Mouse (Mus musculus) C2C12 (cell line): ENCODE measurements around the gene Slc4a4. TPM values are rescaled to one million over a fixed set of nuclear protein-coding genes. Genes with fewer than 3 reads are reported as not detected.

Source experiments
- H3K27me3 ChIP-seq: one replicate; pipeline ENCODE4 v1.6.1; 2011; ENCODE audit not compliant: control insufficient read depth, insufficient read depth, insufficient read length
- H3K36me3 ChIP-seq: one replicate; pipeline ENCODE4 v1.6.1; 2011; ENCODE audit not compliant: control insufficient read depth, insufficient read depth
- H3K4me3 ChIP-seq: one replicate; pipeline ENCODE4 v1.5.1; 2011; ENCODE audit warnings: mild to moderate bottlenecking, control low read depth; ENCODE audit not compliant: poor library complexity, insufficient read depth, severe bottlenecking
- H3K79me2 ChIP-seq: one replicate; pipeline ENCODE4 v1.6.1; 2011; ENCODE audit not compliant: control insufficient read depth, insufficient read depth
- H3K79me3 ChIP-seq: one replicate; pipeline ENCODE4 v1.6.1; 2011; ENCODE audit warnings: low read depth, control low read depth
- H3ac ChIP-seq: one replicate; pipeline ENCODE3; 2011; ENCODE audit warnings: low read depth; ENCODE audit not compliant: control insufficient read depth, insufficient read length
- CEBPB ChIP-seq: IDR thresholded peaks from one replicate; pipeline ENCODE4 v1.6.1; 2011; ENCODE audit warnings: low read depth, mild to moderate bottlenecking, control low read depth, moderate library complexity
- CTCF ChIP-seq: IDR thresholded peaks from one replicate; pipeline ENCODE4 v1.5.1; 2011; ENCODE audit not compliant: control insufficient read depth, insufficient read depth, insufficient read length
- FOSL1 ChIP-seq: IDR thresholded peaks from one replicate; pipeline ENCODE4 v1.8.0; 2011; ENCODE audit warnings: mild to moderate bottlenecking, low read length; ENCODE audit not compliant: poor library complexity, insufficient read depth, severe bottlenecking
- MAX ChIP-seq: IDR thresholded peaks from one replicate; pipeline ENCODE4 v1.6.1; 2011; ENCODE audit warnings: mild to moderate bottlenecking, control low read depth
- MYOD1 ChIP-seq: IDR thresholded peaks from one replicate; pipeline ENCODE4 v1.6.1; 2011; ENCODE audit warnings: low read depth; ENCODE audit not compliant: control insufficient read depth, insufficient read length
- MYOG ChIP-seq: IDR thresholded peaks from one replicate; pipeline ENCODE4 v1.6.1; 2011; ENCODE audit not compliant: control insufficient read depth, insufficient read length; ENCODE audit errors: extremely low read depth
- USF1 ChIP-seq: IDR thresholded peaks from one replicate; pipeline ENCODE4 v1.6.1; 2011; ENCODE audit warnings: low read depth, mild to moderate bottlenecking, control low read depth, moderate library complexity
- polyA plus RNA-seq: library from polyadenylated mRNA; unstranded; fragments of >200 nt; fragmentation: generic; extraction: Trizol; gene quantifications from one replicate; pipeline ENCODE4 v1.2.1, GENCODE M21; 2012; ENCODE audit warnings: missing spikeins

Slc4a4 gene
- polyA plus RNA-seq, 1 experiment, result 0.06 TPM

DNA sequence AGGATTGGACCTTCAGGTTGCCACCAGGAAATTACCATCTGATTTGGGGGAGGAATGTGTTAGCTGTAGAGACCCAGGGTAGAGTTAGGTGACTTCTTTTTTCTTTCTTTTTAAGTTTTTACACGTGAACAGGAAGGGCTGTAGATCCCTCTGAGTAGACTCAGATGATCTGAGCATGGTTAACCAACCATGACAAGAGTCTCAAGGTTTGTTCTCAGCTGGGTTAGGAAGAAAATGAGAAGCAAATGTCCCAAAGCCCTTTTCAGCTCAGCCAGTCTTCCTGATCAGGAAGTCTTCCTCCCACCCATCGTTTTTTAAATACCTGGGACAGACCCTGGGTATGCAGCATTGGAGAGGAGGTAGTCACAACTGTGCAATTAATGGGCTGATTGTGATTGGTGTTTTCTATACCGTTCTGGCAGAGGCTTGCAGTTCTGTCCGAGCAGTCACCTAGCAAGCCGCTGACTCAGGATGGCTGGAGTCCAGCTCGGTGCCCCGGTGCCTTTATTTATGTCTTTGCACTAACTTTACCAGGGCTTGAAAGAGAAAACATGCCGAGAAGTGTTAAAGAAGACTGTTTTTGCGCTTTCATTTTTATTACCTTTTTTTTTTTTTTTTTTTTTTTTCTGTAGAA lies 236.8 kb downstream of the Slc4a4 start:
- Histone ChIP-seq H3K79me2 (no peaks in the 10 kb centered on the region), H3ac (no peak overlapping the region), H3K79me3 (no peaks in the 10 kb centered on the region), H3K4me3 (no peak overlapping the region), H3K27me3 (no peaks in the 10 kb centered on the region), H3K36me3 (no peaks in the 10 kb centered on the region)
- TF ChIP-seq CEBPB (no peak), MAX (no peak)

DNA sequence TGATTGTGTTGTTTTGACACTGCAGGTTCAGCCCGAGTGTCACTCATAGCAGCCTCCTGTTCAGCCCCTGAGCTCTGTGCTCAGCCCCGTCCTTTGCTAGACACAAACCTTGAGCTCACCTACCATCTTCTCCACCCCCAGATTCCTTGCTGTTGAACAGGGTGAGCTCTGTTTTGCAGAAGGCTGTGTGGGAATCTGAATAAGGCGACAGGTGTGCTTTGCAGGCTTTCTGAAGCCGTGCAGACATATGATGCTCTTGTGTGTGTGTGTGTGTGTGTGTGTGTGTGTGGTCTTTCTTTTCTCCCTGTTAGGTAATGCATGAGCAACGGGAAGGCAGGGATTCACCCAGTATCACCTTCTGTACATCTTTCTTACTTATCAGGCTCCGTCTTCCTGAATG lies 241.6 kb downstream of the Slc4a4 start:
- no peaks in the 10 kb centered on the region for H3K79me3 ChIP-seq
- H3ac ChIP-seq, result no peak overlapping the region
- no peaks in the 10 kb centered on the region for H3K36me3 ChIP-seq
- H3K4me3 ChIP-seq, result no peak overlapping the region
- peaks cover 13% of the 10 kb centered on the region for H3K27me3 ChIP-seq
- no peak for TF ChIP-seq CTCF
- TF ChIP-seq MYOG, result no peak
- no peak for TF ChIP-seq USF1
- no peak for TF ChIP-seq FOSL1
- no peak for TF ChIP-seq CEBPB
- no peak for TF ChIP-seq MYOD1
- TF ChIP-seq MAX, result no peak
- H3K79me2 ChIP-seq, result no peaks in the 10 kb centered on the region

DNA sequence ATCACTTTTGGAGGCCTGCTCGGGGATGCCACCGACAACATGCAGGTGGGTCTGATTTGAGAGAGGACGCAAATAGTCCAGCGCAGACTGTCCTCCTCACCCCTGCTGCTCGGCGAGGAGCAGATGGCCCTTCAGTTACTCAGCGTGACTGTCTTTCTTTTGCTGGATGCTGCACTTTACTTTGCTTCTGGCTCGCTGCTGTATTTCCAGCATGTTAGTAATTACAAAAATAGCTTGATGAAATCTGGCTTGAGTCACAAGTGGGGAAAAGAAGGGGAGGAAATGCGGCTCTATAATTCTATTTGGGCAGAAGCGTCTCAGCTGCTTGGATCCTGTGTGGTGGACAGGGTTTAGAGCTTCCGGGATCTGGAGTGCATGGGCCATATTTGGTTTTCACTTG lies 249.2 kb downstream of the Slc4a4 start:
- TF ChIP-seq MAX (no peak), CTCF (no peak)
- Histone ChIP-seq H3K4me3 (no peak overlapping the region), H3K79me2 (no peaks in the 10 kb centered on the region), H3ac (no peak overlapping the region), H3K79me3 (no peaks in the 10 kb centered on the region), H3K27me3 (peaks cover 10% of the 10 kb centered on the region), H3K36me3 (no peaks in the 10 kb centered on the region)

DNA sequence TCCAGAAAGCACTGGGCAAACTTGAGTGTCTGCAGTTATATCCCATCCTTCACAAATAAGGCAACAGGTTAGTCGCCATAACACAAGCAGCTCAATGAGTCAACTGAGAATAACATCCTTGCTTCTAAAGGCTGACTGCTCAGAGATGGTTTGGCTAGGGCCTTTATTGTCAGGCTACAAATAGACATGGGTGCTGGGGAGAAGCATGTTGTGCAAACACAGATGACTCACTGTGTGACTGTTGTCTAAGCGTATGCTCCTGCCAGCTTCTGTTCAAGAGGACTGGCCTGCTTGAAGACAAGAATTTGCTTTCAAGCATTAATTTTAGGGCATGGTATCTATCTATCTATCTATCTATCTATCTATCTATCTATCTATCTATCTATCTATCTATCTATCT lies 253.5 kb downstream of the Slc4a4 start:
- H3ac ChIP-seq, result no peak overlapping the region
- H3K27me3 ChIP-seq, result no peaks in the 10 kb centered on the region
- no peaks in the 10 kb centered on the region for H3K79me3 ChIP-seq
- TF ChIP-seq CEBPB, result peak; percentile 63
- TF ChIP-seq MYOD1, result no peak
- TF ChIP-seq FOSL1, result no peak
- H3K4me3 ChIP-seq, result no peak overlapping the region
- no peaks in the 10 kb centered on the region for H3K36me3 ChIP-seq
- no peaks in the 10 kb centered on the region for H3K79me2 ChIP-seq

DNA sequence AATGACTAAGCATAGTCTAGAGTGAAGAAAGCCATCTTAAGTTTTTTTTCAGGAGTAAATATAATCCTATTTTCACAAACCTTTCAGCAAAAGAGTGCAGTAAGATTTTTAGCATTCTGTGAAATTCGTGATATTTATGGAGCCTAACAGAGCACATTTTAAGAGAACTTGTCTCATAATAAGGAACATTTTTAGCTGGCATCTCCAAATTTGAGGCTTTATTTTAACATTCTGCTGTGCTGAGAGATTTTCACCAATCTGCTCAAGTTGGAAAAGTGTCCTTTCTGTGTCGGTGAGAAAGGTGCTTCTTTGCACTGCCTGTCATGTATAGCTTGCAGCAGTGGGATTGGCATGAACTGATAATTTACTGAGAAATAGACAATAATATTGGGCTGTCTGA lies 255.1 kb downstream of the Slc4a4 start:
- H3ac ChIP-seq, result no peak overlapping the region
- no peak overlapping the region for H3K4me3 ChIP-seq
- no peak for TF ChIP-seq USF1
- no peak for TF ChIP-seq MYOG
- TF ChIP-seq MAX, result no peak
- no peak for TF ChIP-seq CTCF
- no peak for TF ChIP-seq CEBPB
- TF ChIP-seq MYOD1, result no peak
- no peak for TF ChIP-seq FOSL1
- H3K79me3 ChIP-seq, result no peaks in the 10 kb centered on the region
- H3K27me3 ChIP-seq, result no peaks in the 10 kb centered on the region
- no peaks in the 10 kb centered on the region for H3K36me3 ChIP-seq
- H3K79me2 ChIP-seq, result no peaks in the 10 kb centered on the region

DNA sequence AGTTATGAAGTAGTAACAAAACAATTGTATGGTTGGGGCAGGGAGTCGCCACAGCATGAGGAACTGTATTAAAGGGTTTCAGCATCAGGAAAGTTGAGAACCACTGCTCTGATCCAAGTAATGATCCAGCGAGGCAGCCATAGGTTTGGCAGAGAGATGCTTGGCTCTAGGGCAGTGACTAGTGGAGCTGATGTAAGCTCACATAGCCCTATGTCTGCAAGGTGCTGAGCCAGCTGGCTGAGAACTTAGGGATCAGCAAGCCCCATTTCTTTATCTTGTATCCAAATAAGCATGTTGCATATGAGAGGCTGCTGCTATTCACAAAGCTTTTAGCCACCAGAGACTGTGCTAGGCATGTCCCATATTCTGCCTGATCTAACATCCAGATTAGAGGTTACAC lies 259.7 kb downstream of the Slc4a4 start:
- H3K79me3 ChIP-seq, result no peaks in the 10 kb centered on the region
- H3K27me3 ChIP-seq, result no peaks in the 10 kb centered on the region

More for the DNA sequence above, 259.7 kb downstream of the Slc4a4 start:
- Histone ChIP-seq H3K36me3 (no peaks in the 10 kb centered on the region), H3K79me2 (no peaks in the 10 kb centered on the region), H3K4me3 (no peak overlapping the region), H3ac (no peak overlapping the region)
- TF ChIP-seq CTCF (no peak), USF1 (no peak)
